Mouse (Mus musculus) forebrain, embryonic 15.5 days (tissue): ENCODE data around the gene Acsbg2. TPM values are rescaled to one million over a fixed set of nuclear protein-coding genes. Genes with fewer than 3 reads are reported as not detected.
A peak's percentile ranks its signal among the peaks of the same experiment; 100 is the strongest.

Source experiments
- ATAC-seq: fragments of 200-750 bp; cut with Nextera tagmentation; replicated peaks from 2 replicates; pipeline ENCODE4 v1.8.0; 2017; ENCODE audit warnings: mild to moderate bottlenecking, moderate TSS enrichment, moderate library complexity
- H3K27ac ChIP-seq: fragments of 300-500 bp; sonication (generic); replicated peaks from 2 replicates; pipeline ENCODE4 v1.5.1; 2015; ENCODE audit warnings: mild to moderate bottlenecking, inconsistent platforms
- H3K27me3 ChIP-seq: fragments of 300-500 bp; sonication (generic); 2 replicates; pipeline ENCODE4 v1.6.1; 2015; ENCODE audit warnings: inconsistent platforms
- H3K36me3 ChIP-seq: fragments of 300-500 bp; sonication (generic); 2 replicates; pipeline ENCODE4 v1.6.1; 2015; ENCODE audit warnings: mild to moderate bottlenecking, inconsistent platforms
- H3K4me1 ChIP-seq: fragments of 300-500 bp; sonication (generic); 2 replicates; pipeline ENCODE4 v1.6.1; 2015; ENCODE audit warnings: inconsistent platforms
- H3K4me2 ChIP-seq: fragments of 300-500 bp; sonication (generic); replicated peaks from 2 replicates; pipeline ENCODE4 v1.6.1; 2015; ENCODE audit warnings: mild to moderate bottlenecking, inconsistent platforms
- H3K4me3 ChIP-seq: fragments of 300-500 bp; sonication (generic); 2 replicates; pipeline ENCODE4 v1.5.1; 2015; ENCODE audit warnings: mild to moderate bottlenecking, inconsistent platforms
- H3K9ac ChIP-seq: fragments of 300-500 bp; sonication (generic); replicated peaks from 2 replicates; pipeline ENCODE4 v1.6.1; 2015; ENCODE audit warnings: mild to moderate bottlenecking, inconsistent platforms
- H3K9me3 ChIP-seq: fragments of 300-500 bp; sonication (generic); 2 replicates; pipeline ENCODE4 v1.6.1; 2016; ENCODE audit warnings: inconsistent platforms
- WGBS: fragments of 180-500 bp; shearing (Covaris S2); methylation state at CpG from one replicate; pipeline ENCODE4 v1.1.7; 2015; ENCODE audit warnings: mixed read lengths; 5-methylcytosine and 5-hydroxymethylcytosine counted together
- polyA plus RNA-seq: library from polyadenylated mRNA; unstranded; fragments of >200 nt; fragmentation: Nextera tagmentation; extraction: Ambion mirVana; gene quantifications from 2 replicates; pipeline ENCODE4 v1.2.1, GENCODE M21; 2015

The Acsbg2 gene
- polyA plus RNA-seq, 1 experiment from 2014 or later = not detected

DNA sequence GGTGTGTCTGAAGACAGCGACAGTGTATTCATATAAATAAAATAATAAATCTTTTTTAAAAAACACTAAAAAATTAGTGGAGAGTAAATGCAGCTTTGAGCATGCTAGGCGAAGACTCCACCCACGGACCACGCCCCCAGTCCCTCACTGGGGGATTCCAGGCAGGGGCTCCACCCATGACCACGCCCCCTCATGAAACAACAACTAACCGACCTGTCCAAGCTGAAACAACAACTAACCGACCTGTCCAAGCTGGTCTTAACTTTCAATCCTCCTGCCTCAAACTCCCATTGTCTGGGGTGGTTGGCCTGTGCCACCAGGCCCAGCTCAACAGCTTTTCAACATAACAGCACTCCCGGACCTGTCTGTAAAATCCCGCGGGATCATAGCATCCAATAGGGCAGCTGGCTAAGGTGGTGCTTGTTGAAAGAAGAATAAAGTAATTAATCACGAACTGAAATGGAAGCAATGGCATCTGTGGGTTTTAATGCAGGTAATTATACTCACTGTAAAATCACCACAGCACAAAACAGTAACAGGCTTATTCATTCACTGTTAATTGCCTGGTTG, 56.1 kb downstream of the Acsbg2 start:
- Histone ChIP-seq H3K4me1 (peaks cover 25% of the 10 kb centered on the region), H3K4me2 (no peak overlapping the region), H3K27ac (0 out of 2 replicates have a peak overlapping the region, but pooled peaks have one; percentile 1), H3K27me3 (no peaks in the 10 kb centered on the region), H3K36me3 (no peaks in the 10 kb centered on the region), H3K9ac (no peak overlapping the region), H3K9me3 (no peaks in the 10 kb centered on the region), H3K4me3 (no peak overlapping the region; the same call in 1 of the 2 replicates)
- WGBS = 29% methylated on average over 11 of the region's 11 CpGs
- peak; percentile 26; the same call in 1 of the 2 replicates for ATAC-seq

DNA sequence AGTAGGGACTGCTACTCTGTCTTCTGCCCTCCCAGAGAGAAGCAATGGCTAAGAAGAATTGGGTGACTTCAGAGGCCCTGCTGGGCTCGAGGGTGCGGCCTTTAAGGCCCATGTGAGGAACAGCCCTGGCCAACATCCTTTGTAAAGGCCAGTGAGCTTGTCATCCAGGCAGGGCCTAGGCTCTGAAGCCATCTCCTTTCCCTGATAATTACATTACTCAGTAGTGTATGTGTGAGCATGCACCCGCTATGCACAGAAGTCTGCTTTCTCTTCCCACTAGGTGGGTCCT, 59.2 kb downstream of the Acsbg2 start:
- no peaks in the 10 kb centered on the region for H3K36me3 ChIP-seq
- ATAC-seq = no peak; the same call in 1 of the 2 replicates
- peak overlapping the region; percentile 31; the same call in 1 of the 2 replicates for H3K4me2 ChIP-seq
- no peak overlapping the region for H3K9ac ChIP-seq
- no peak overlapping the region for H3K4me3 ChIP-seq
- peaks cover 41% of the 10 kb centered on the region for H3K4me1 ChIP-seq
- no peaks in the 10 kb centered on the region for H3K27me3 ChIP-seq
- peak overlapping the region; percentile 78 for H3K27ac ChIP-seq
- 43% methylated on average over 3 of the region's 3 CpGs for WGBS
- no peaks in the 10 kb centered on the region for H3K9me3 ChIP-seq

DNA sequence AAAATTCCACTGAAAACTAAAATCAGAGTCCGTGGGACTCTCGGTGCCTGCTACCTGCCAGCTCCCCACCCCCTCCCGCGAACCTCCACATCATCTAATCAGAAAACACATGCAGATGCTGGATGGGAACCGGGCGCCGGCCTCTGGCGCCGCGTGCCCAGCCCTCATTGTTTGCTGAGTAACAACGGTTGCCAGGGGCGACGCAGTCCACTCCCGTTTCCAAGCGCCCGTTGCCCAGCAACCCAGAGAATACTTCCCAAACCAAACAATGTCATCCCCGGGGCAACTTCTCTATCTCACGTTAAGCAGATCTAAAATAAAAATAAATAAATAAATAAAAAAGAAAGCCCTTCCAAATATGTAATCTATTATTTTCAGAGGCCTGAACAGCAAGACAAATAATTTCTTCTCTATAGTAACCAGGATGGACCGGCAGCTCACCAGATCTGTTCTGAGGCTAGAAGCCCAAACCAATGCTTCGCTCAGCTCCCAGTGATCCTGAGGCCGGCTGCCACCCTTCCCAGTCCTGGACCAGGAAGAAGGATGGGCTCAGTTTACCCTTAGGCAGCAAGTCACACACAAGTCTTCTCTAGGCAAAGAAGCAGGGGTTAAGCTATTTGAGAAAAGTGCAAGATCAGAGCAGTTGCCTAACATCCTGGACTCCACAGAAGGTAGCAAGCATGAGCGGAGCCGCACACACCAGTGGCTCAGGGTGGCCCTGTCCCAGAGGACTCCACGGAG, 59.8 kb downstream of the Acsbg2 start:
- Histone ChIP-seq H3K9me3 (no peaks in the 10 kb centered on the region), H3K9ac (no peak overlapping the region), H3K36me3 (no peaks in the 10 kb centered on the region), H3K4me1 (peaks cover 45% of the 10 kb centered on the region), H3K27ac (peak overlapping the region; percentile 78), H3K4me2 (peak overlapping the region; percentile 31), H3K27me3 (no peaks in the 10 kb centered on the region), H3K4me3 (peak overlapping the region; percentile 3; the same call in 1 of the 2 replicates)
- ATAC-seq = peak; percentile 76
- 7% methylated on average over 24 of the region's 24 CpGs for WGBS

- peak overlapping the region; percentile 61 for H3K27ac ChIP-seq
- no peaks in the 10 kb centered on the region for H3K36me3 ChIP-seq
- no peak overlapping the region for H3K4me3 ChIP-seq
- WGBS = 0% methylated on average over 3 of the region's 3 CpGs
- H3K27me3 ChIP-seq = no peaks in the 10 kb centered on the region
- H3K4me2 ChIP-seq = no peak overlapping the region
- peak; percentile 27 for ATAC-seq
- H3K9ac ChIP-seq = no peak overlapping the region
- no peaks in the 10 kb centered on the region for H3K9me3 ChIP-seq
- H3K4me1 ChIP-seq = peaks cover 40% of the 10 kb centered on the region
Measured at GRCm38 (mm10) chr17:56810245-56810644, 64.0 kb downstream of the Acsbg2 start.

DNA sequence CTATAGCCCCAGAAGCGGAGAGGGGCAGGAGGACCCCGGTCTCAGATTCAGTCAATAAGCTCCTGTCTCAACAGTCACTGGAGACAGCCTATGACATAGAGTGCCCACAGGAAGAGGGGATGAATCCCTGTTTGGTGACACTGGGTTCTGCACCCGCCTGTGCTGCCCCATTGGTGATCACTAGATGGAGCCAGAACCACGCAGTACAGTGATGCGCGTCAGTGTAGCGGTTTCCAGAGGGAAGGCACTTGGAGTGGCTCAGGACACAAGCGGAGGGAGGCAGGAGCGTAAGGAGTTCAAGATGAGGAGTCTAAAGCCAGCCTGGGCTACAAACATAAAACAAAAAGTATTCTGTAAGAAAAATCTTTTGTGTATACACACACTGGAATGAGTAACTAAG, 65.7 kb downstream of the Acsbg2 start:
- WGBS = 4% methylated on average over 9 of the region's 9 CpGs
- H3K9me3 ChIP-seq = no peaks in the 10 kb centered on the region
- H3K36me3 ChIP-seq = no peaks in the 10 kb centered on the region
- peaks cover 22% of the 10 kb centered on the region for H3K4me1 ChIP-seq
- ATAC-seq = peak; percentile 87
- no peaks in the 10 kb centered on the region for H3K27me3 ChIP-seq
- H3K4me2 ChIP-seq = no peak overlapping the region
- no peak overlapping the region for H3K9ac ChIP-seq
- H3K27ac ChIP-seq = no peak overlapping the region
- H3K4me3 ChIP-seq = no peak overlapping the region

DNA sequence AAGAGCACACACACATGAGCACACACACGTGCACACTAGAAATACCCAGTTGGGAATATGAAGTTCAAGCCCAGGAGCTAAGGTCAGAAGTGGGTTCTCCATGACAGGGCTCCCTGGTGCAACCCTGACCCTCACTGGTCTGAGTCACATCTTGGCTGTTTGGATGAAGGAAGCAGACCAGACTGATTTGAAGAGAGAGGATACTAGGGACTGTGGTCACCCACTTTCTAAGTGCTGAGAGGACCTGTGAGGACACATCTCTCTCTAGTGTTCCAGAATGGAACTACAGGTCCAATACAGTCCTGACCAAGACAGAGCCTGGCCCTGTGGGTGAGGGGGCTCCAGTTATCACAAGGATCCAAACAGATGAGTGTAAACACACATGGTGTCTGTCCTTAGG, 68.5 kb downstream of the Acsbg2 start:
- Histone ChIP-seq H3K9ac (no peak overlapping the region), H3K27ac (no peak overlapping the region), H3K9me3 (no peaks in the 10 kb centered on the region), H3K4me1 (peaks cover 17% of the 10 kb centered on the region), H3K27me3 (no peaks in the 10 kb centered on the region), H3K4me3 (no peak overlapping the region), H3K4me2 (no peak overlapping the region), H3K36me3 (no peaks in the 10 kb centered on the region)
- 82% methylated on average over 1 of the region's 1 CpGs for WGBS
- no peak for ATAC-seq

DNA sequence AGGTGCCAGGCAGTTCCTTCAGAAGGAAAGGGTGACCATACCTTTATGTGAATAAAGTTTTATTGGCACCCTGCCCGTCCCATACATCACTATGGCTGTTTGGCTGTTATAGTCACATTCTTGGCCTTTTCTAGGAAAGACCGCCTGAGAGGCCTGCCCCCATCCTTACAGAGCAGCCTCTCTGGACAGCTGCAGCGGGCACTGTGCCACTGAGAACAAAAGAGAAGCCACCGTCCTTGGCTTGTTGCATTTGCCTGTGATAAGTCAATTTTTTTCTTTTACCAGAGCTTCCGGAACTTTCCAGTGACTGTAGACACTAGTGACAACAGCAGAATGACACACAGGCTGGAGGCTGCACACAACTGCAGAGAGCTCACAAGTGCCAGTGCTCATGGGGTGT, 69.3 kb downstream of the Acsbg2 start:
- 61% methylated on average over 5 of the region's 5 CpGs for WGBS
- Histone ChIP-seq H3K9ac (no peak overlapping the region), H3K27ac (no peak overlapping the region), H3K4me2 (no peak overlapping the region), H3K4me3 (no peak overlapping the region), H3K4me1 (peaks cover 8% of the 10 kb centered on the region), H3K27me3 (no peaks in the 10 kb centered on the region), H3K36me3 (no peaks in the 10 kb centered on the region), H3K9me3 (no peaks in the 10 kb centered on the region)
- ATAC-seq = no peak

GRCm38 (mm10) chr17:56802065-56802464, 72.2 kb downstream of the Acsbg2 start:
- ATAC-seq = peak; percentile 24; the same call in 1 of the 2 replicates
- Histone ChIP-seq H3K27ac (peak overlapping the region; percentile 28; the same call in 1 of the 2 replicates), H3K4me2 (no peak overlapping the region), H3K36me3 (no peaks in the 10 kb centered on the region), H3K9me3 (no peaks in the 10 kb centered on the region), H3K4me1 (peaks cover 3% of the 10 kb centered on the region; the same call in 1 of the 2 replicates), H3K4me3 (no peak overlapping the region), H3K27me3 (no peaks in the 10 kb centered on the region), H3K9ac (no peak overlapping the region)
- WGBS = 66% methylated on average over 8 of the region's 8 CpGs

GRCm38 (mm10) chr17:56799276-56799675, 75.0 kb downstream of the Acsbg2 start:
- no peaks in the 10 kb centered on the region for H3K36me3 ChIP-seq
- ATAC-seq = no peak
- no peaks in the 10 kb centered on the region for H3K9me3 ChIP-seq
- no peak overlapping the region for H3K4me2 ChIP-seq
- no peak overlapping the region for H3K4me3 ChIP-seq
- H3K27me3 ChIP-seq = no peaks in the 10 kb centered on the region
- H3K4me1 ChIP-seq = peaks cover 3% of the 10 kb centered on the region; the same call in 1 of the 2 replicates
- no peak overlapping the region for H3K9ac ChIP-seq
- WGBS = 61% methylated on average over 3 of the region's 3 CpGs
- no peak overlapping the region for H3K27ac ChIP-seq

GRCm38 (mm10) chr17:56793614-56794319, 80.5 kb downstream of the Acsbg2 start:
- Histone ChIP-seq H3K9ac (no peak overlapping the region), H3K27ac (no peak overlapping the region), H3K4me1 (no peaks in the 10 kb centered on the region), H3K27me3 (no peaks in the 10 kb centered on the region), H3K9me3 (no peaks in the 10 kb centered on the region), H3K4me3 (no peak overlapping the region), H3K4me2 (no peak overlapping the region), H3K36me3 (no peaks in the 10 kb centered on the region)
- no peak for ATAC-seq
- 68% methylated on average over 6 of the region's 6 CpGs for WGBS
